ENCODE assay signal across 28 mouse cellular contexts in the genomic region with DNA sequence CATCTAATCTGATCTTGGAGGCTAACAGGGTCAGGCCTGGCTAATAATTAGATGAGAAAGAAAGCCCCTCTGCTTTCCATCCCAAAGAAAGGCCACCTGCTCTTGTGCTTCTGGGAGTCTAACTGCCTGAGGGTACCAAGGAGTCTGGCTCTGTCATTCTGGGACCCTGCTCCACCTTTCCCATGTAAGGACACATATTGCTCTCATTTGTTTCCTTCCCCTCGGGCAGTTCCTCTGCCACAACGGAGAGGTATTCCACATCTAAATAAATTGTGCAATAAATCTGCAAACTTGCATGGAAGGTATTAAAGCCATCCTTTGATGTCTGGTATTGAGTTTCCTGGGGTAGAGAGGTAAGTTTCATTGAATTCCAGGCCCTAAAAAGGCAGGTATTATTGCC.
DNase-seq lines count a peak whose midpoint lies in the region; ATAC-seq and TF ChIP-seq lines count a peak whose summit lies in the region.
"Had no signal": no experiment of that assay in that cellular context is flagged by ENCODE, and none has a peak within 500 bp of the region (broad histone marks: within the 10 kb centered on the region; RNA-seq: fewer than 3 reads in every experiment).

No protein-coding gene starts in this region.

- TF ChIP-seq CTCF in layer of hippocampus, adult 2 months (conservative IDR thresholded peaks at IDR 0.05), result no peak

- no peaks in the 10 kb centered on the region; the same call in 1 of the 2 replicates for H3K9me3 ChIP-seq in embryonic facial prominence, embryonic 12.5 days
- H3K9me3 ChIP-seq in limb, embryonic 11.5 days (ENCODE audit: control insufficient read depth, low read length), result no peaks in the 10 kb centered on the region
- H3K9me3 ChIP-seq in liver, embryonic 15.5 days (replicated peaks), result no peaks in the 10 kb centered on the region
- H3K9me3 ChIP-seq: heart, embryonic 15.5 days; megakaryocyte, embryonic 14.5 days; midbrain, embryonic 12.5 days; neural tube, embryonic 12.5 days had no signal

- H3K4me3 ChIP-seq in layer of hippocampus, adult 2 months, result no peak overlapping the region
- H3K4me3 ChIP-seq in embryonic facial prominence, embryonic 12.5 days, result no peak overlapping the region
- no peak overlapping the region for H3K4me3 ChIP-seq in limb, embryonic 11.5 days (ENCODE audit: low read depth, low read length)
- H3K4me3 ChIP-seq in liver, embryonic 15.5 days (replicated peaks), result no peak overlapping the region
- H3K4me3 ChIP-seq: heart, embryonic 15.5 days; left cerebral cortex, adult 2 months; megakaryocyte, embryonic 14.5 days; midbrain, embryonic 12.5 days; myocyte; neural tube, embryonic 12.5 days had no signal

- no peak for ATAC-seq in embryonic facial prominence, embryonic 12.5 days (ENCODE audit: insufficient number of reproducible peaks, insufficient read depth, low FRiP score, low TSS enrichment)
- ATAC-seq in limb, embryonic 11.5 days (ENCODE audit: insufficient number of reproducible peaks, low FRiP score, low TSS enrichment, low read depth), result no peak
- ATAC-seq in liver, embryonic 15.5 days (ENCODE audit: insufficient read depth), result no peak
- ATAC-seq in erythroblast, adult 5-6 weeks (replicated peaks; ENCODE audit: low FRiP score, poor library complexity, severe bottlenecking), result no peak
- ATAC-seq: activated CD4-positive, CD25-positive, alpha-beta regulatory T cell, adult 4 months; forebrain, embryonic 16.5 days; hindbrain, embryonic 16.5 days; intestine, embryonic 16.5 days; lung, postnatal 0 days had no signal

- no peak overlapping the region for H3K9ac ChIP-seq in embryonic facial prominence, embryonic 12.5 days
- H3K9ac ChIP-seq in limb, embryonic 11.5 days (ENCODE audit: low read length), result no peak overlapping the region
- H3K9ac ChIP-seq in liver, embryonic 15.5 days, result no peak overlapping the region
- H3K9ac ChIP-seq: heart, embryonic 15.5 days; midbrain, embryonic 12.5 days; neural tube, embryonic 12.5 days had no signal

- 17% methylated on average over 2 of the region's 2 CpGs for WGBS in embryonic facial prominence, embryonic 12.5 days
- 2% methylated on average over 2 of the region's 2 CpGs for WGBS in limb, embryonic 11.5 days
- WGBS in liver, embryonic 15.5 days (ENCODE audit: insufficient replicate concordance), result 36% methylated on average over 2 of the region's 2 CpGs

- H3K4me2 ChIP-seq in embryonic facial prominence, embryonic 12.5 days (replicated peaks), result no peak overlapping the region
- H3K4me2 ChIP-seq in limb, embryonic 11.5 days (ENCODE audit: low read depth, severe bottlenecking), result no peak overlapping the region
- peak overlapping the region; percentile 20; the same call in 1 of the 2 replicates for H3K4me2 ChIP-seq in liver, embryonic 15.5 days
- H3K4me2 ChIP-seq: heart, embryonic 15.5 days; midbrain, embryonic 12.5 days; neural tube, embryonic 12.5 days had no signal

- no peak for DNase-seq in layer of hippocampus, adult 2 months (ENCODE audit: low spot score in 2 of 2)
- no peak for DNase-seq in layer of hippocampus, postnatal 36 days
- peak; percentile 58 for DNase-seq in limb, embryonic 11.5 days (ENCODE audit: low spot score)
- DNase-seq in right cerebral cortex, adult 18-20 months, result no peak
- DNase-seq in kidney, adult 9 months, result no peak
- DNase-seq: adrenal gland, adult 2 months; adrenal gland, postnatal 36 days; cerebellum, adult 2 months; cerebellum, postnatal 14 days; gastrocnemius, postnatal 10 days; kidney, adult 8-10 months; kidney, postnatal 10 days; lung, adult 18-20 months; lung, postnatal 4 days had no signal

- peaks cover 18% of the 10 kb centered on the region; the same call in 1 of the 2 replicates for H3K4me1 ChIP-seq in embryonic facial prominence, embryonic 12.5 days
- H3K4me1 ChIP-seq in limb, embryonic 11.5 days (ENCODE audit: control insufficient read depth, insufficient read depth, low read length), result peaks cover 24% of the 10 kb centered on the region
- H3K4me1 ChIP-seq in liver, embryonic 15.5 days (replicated peaks), result peaks cover 37% of the 10 kb centered on the region

- H3K36me3 ChIP-seq in embryonic facial prominence, embryonic 12.5 days, result no peaks in the 10 kb centered on the region
- H3K36me3 ChIP-seq in limb, embryonic 11.5 days (ENCODE audit: control insufficient read depth, insufficient read depth, low read length), result no peaks in the 10 kb centered on the region
- no peaks in the 10 kb centered on the region for H3K36me3 ChIP-seq in liver, embryonic 15.5 days (replicated peaks)
- H3K36me3 ChIP-seq: heart, embryonic 15.5 days; midbrain, embryonic 12.5 days; neural tube, embryonic 12.5 days had no signal

- no peaks in the 10 kb centered on the region for H3K27me3 ChIP-seq in embryonic facial prominence, embryonic 12.5 days
- H3K27me3 ChIP-seq in limb, embryonic 11.5 days (ENCODE audit: control insufficient read depth, insufficient read depth, low read length), result no peaks in the 10 kb centered on the region
- no peaks in the 10 kb centered on the region for H3K27me3 ChIP-seq in liver, embryonic 15.5 days
- H3K27me3 ChIP-seq: heart, embryonic 15.5 days; midbrain, embryonic 12.5 days; neural tube, embryonic 12.5 days had no signal

- H3K27ac ChIP-seq in layer of hippocampus, adult 2 months, result peak overlapping the region; percentile 18; the same call in 1 of the 2 replicates
- 0 out of 2 replicates have a peak overlapping the region, but pooled peaks have one; percentile 0 for H3K27ac ChIP-seq in embryonic facial prominence, embryonic 12.5 days
- H3K27ac ChIP-seq in limb, embryonic 11.5 days (replicated peaks; ENCODE audit: low read depth, low read length), result peak overlapping the region; percentile 5; the same call in 1 of the 2 replicates
- H3K27ac ChIP-seq in liver, embryonic 15.5 days (replicated peaks), result peak overlapping the region; percentile 51
- H3K27ac ChIP-seq: heart, embryonic 15.5 days; left cerebral cortex, adult 2 months; midbrain, embryonic 12.5 days; neural tube, embryonic 12.5 days had no signal

Comparison
In these comparisons a context has a peak if more than half of its experiments do, and no peak if none do; other contexts are left out.
1. H3K27ac ChIP-seq: peak in every context shown above with its lines; median percentile 51 in liver, embryonic 15.5 days; 18 in layer of hippocampus, adult 2 months; 5 in limb, embryonic 11.5 days; 0 in embryonic facial prominence, embryonic 12.5 days.